Comparison of ENCODE assay signal across 8 mouse cellular contexts in genomic region chr1:177441492-177442195, GRCm38 (mm10). TPM values are rescaled to one million over a fixed set of nuclear protein-coding genes. Genes with fewer than 3 reads are reported as not detected.
A peak's percentile ranks its signal among the peaks of the same experiment; 100 is the strongest.
DNase-seq lines count a peak whose midpoint lies in the region; ATAC-seq lines count a peak whose summit lies in the region.

No protein-coding gene starts in this region.

- peak; percentile 99 for ATAC-seq in hindbrain, embryonic 12.5 days (ENCODE audit: low FRiP score)

- H3K9ac ChIP-seq in hindbrain, embryonic 12.5 days, result peak overlapping the region; percentile 72

- peak overlapping the region; percentile 88 for H3K4me3 ChIP-seq in hindbrain, embryonic 12.5 days

- peak; percentile 99 for DNase-seq in Muller cell, postnatal 12 days (ENCODE audit: inconsistent ontology term)
- peak; percentile 99 for DNase-seq in cerebellum, adult 9-11 months
- peak; percentile 94 to 97 for DNase-seq in frontal cortex, adult 2 months (ENCODE audit: extremely low spot score in 1 of 2, low spot score in 1 of 2)
- DNase-seq in layer of hippocampus, postnatal 14 days (ENCODE audit: low spot score in 2 of 2), result peak; percentile 94 to 98
- peak; percentile 99 for DNase-seq in lung, postnatal 14 days
- peak; percentile 91 for DNase-seq in retina, adult 2 months (ENCODE audit: low read depth, low spot score)
- peak; percentile 98 to 99 for DNase-seq in thymus, postnatal 36 days

- H3K9me3 ChIP-seq in hindbrain, embryonic 12.5 days (replicated peaks), result no peaks in the 10 kb centered on the region

- peaks cover 28% of the 10 kb centered on the region for H3K4me1 ChIP-seq in hindbrain, embryonic 12.5 days

- WGBS in hindbrain, embryonic 12.5 days, result under 1% methylated on average over 87 of the region's 87 CpGs

- peak overlapping the region; percentile 70 for H3K4me2 ChIP-seq in hindbrain, embryonic 12.5 days (replicated peaks)

- H3K27me3 ChIP-seq in hindbrain, embryonic 12.5 days, result no peaks in the 10 kb centered on the region

- H3K27ac ChIP-seq in hindbrain, embryonic 12.5 days, result peak overlapping the region; percentile 97

- H3K36me3 ChIP-seq in hindbrain, embryonic 12.5 days, result no peaks in the 10 kb centered on the region

RNA-seq across cellular contexts. Expression of gene Zbtb18, which starts 0.5 kb away (rescaled TPM):
- 77.6 and 96.1 TPM in 2 replicates for polyA plus RNA-seq in frontal cortex, adult 2 months (2012; rRNA removed)
- polyA plus RNA-seq in hindbrain, embryonic 12.5 days (2016; fragmentation: Nextera tagmentation; extraction: Ambion mirVana), result 10.0 and 10.8 TPM in 2 replicates
- total RNA-seq in layer of hippocampus, postnatal 14 days (2021), result 100 to 1,000 TPM; 592 to 608 TPM

Comparison
In these comparisons a context has a peak if more than half of its experiments do, and no peak if none do; other contexts are left out.
1. Peak in every context shown above with its lines: DNase-seq, ATAC-seq, H3K4me3 ChIP-seq and H3K27ac ChIP-seq.